Mouse (Mus musculus): ENCODE measurements around the gene Pim1. TPM values are rescaled to one million over a fixed set of nuclear protein-coding genes. Genes with fewer than 3 reads are reported as not detected.
"Not testable (repeated sequence)": the region's sequence is repeated elsewhere in the genome, so short reads cannot be mapped to it uniquely, and the experiment has no call there.

The Pim1 gene
- polyA plus RNA-seq (2015; fragmentation: Nextera tagmentation; extraction: Ambion mirVana), result 12.7 and 13.8 TPM in 2 replicates

DNA sequence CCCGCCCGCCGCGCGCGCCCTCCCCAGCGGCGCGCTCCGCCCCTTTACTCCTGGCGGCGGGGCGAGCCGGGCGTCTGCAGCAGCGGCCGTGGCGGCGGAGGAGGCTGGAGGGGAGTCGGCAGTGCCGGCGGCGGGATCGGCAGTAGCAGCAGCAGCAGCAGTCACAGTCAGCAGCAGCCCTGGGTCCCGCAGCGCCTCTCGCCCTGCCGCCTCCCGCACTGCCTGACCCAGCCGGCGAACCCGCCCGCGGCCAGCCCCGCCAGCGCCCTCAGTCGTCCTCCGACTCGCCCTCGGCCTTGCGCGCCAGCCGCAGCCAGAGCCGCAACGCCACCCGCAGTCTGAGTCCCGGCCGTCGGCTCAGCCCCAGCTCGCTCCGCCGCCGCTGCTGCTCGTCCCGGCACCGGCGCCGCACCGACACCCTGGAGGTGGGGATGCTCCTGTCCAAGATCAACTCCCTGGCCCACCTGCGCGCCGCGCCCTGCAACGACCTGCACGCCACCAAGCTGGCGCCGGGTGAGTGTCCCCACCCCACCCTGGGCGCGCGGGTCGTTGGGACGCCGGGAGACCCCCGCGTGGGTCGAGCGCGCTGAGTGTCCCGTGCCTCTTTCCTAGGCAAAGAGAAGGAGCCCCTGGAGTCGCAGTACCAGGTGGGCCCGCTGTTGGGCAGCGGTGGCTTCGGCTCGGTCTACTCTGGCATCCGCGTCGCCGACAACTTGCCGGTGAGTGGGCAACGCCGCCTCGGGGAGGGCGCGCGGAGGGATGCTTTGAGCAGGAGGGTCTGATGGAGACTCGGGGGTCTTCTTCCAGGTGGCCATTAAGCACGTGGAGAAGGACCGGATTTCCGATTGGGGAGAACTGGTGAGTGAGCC lies at the start of gene Pim1:
Gene Pim1 (plus strand): TSS at position 41 of the 869 bp plus-strand sequence.
- H3K9me3 ChIP-seq, result no peaks in the 10 kb centered on the region
- H3K4me3 ChIP-seq, result peak within 1 kb of the TSS; percentile 70
- H3K4me1 ChIP-seq (replicated peaks), result peaks cover 42% of the 10 kb centered on the region
- peaks cover 11% of the 10 kb centered on the region for H3K36me3 ChIP-seq
- H3K27ac ChIP-seq, result peak within 1 kb of the TSS; percentile 96
- ATAC-seq (ENCODE audit: low FRiP score), result peak; percentile 67
- under 1% methylated on average over 51 of the region's 99 CpGs for WGBS
- H3K27me3 ChIP-seq, result no peaks in the 10 kb centered on the region
- peak within 1 kb of the TSS; percentile 91 for H3K4me2 ChIP-seq
- peak within 1 kb of the TSS; percentile 94 for H3K9ac ChIP-seq

DNA sequence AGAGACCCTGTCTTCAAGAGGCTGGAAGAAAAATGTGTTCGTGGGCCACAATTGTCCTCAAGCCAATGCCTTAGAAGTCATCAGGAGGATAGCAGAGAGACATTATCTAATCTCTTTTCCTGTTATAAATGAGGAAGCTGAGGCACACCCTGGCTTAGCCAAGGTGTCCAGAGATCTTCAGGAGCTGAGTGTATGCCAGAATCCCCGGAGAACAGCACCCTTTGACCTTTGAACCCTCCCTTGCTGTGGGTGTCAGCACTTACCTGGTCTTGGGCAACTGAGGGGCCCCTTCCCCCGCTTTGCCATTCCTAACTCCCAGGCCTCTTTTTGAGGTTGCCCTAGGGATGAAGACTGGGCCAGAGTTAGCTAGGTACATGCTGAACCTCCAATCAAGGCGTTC lies 49.0 kb upstream of the Pim1 start:
- ATAC-seq (ENCODE audit: low FRiP score), result no peak
- H3K9me3 ChIP-seq, result no peaks in the 10 kb centered on the region
- no peaks in the 10 kb centered on the region for H3K36me3 ChIP-seq
- H3K4me3 ChIP-seq, result no peak overlapping the region
- 86% methylated on average over 4 of the region's 4 CpGs for WGBS
- H3K4me1 ChIP-seq (replicated peaks), result peaks cover 36% of the 10 kb centered on the region
- H3K27me3 ChIP-seq, result no peaks in the 10 kb centered on the region
- no peak overlapping the region for H3K4me2 ChIP-seq
- no peak overlapping the region for H3K27ac ChIP-seq
- no peak overlapping the region for H3K9ac ChIP-seq

DNA sequence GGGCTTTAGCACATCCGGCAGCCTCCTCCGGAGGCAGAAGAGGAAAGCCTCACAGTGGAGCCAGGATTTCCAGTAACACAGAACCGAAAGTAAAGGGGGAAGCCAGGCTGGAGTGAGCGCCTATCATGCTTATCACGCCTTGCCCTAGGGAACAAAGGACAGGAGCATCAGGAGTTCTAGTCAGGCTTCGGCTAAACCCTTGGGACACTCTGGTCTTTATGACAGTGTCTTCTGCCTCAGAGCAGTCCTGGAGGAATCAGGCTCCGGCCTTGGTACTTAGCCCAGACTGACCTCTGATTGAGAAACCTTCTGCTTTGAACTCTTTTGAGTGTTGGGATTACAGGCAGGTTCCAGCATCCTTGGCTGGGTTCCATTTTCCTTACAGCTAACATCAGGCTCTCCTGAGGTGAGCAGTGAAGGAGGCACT lies 48.4 kb upstream of the Pim1 start:
- H3K4me3 ChIP-seq, result no peak overlapping the region
- H3K9ac ChIP-seq, result no peak overlapping the region
- no peak for ATAC-seq (ENCODE audit: low FRiP score)
- H3K36me3 ChIP-seq, result no peaks in the 10 kb centered on the region
- no peaks in the 10 kb centered on the region for H3K27me3 ChIP-seq
- H3K4me1 ChIP-seq (replicated peaks), result peaks cover 31% of the 10 kb centered on the region
- no peak overlapping the region for H3K27ac ChIP-seq
- no peak overlapping the region for H3K4me2 ChIP-seq
- WGBS, result 64% methylated on average over 7 of the region's 7 CpGs
- no peaks in the 10 kb centered on the region for H3K9me3 ChIP-seq

DNA sequence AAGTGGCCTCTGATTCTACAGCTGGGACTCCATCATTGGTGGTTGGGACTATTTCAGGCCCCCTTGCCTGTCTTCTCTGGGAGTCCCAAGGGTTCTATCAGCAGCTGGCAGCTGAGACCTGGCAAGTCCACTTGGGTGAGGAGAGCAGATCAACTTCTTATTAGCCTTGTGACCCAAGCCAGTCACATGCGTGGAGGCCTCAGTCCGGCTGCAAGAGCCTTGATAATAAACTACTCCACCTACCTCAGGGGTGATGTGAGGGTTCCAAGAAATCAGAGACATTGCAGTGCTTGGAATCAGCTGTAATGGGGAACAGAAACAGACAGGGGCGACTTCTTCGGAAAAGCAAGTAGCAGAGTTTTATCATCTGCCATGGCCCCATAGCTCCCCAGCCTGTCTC lies 46.8 kb upstream of the Pim1 start:
- peaks cover 16% of the 10 kb centered on the region for H3K4me1 ChIP-seq (replicated peaks)
- no peaks in the 10 kb centered on the region for H3K27me3 ChIP-seq
- no peaks in the 10 kb centered on the region for H3K36me3 ChIP-seq
- no peak overlapping the region for H3K27ac ChIP-seq
- no peak overlapping the region for H3K4me3 ChIP-seq
- no peak for ATAC-seq (ENCODE audit: low FRiP score)
- H3K4me2 ChIP-seq, result no peak overlapping the region
- 83% methylated on average over 4 of the region's 4 CpGs for WGBS
- H3K9me3 ChIP-seq, result no peaks in the 10 kb centered on the region
- H3K9ac ChIP-seq, result no peak overlapping the region

DNA sequence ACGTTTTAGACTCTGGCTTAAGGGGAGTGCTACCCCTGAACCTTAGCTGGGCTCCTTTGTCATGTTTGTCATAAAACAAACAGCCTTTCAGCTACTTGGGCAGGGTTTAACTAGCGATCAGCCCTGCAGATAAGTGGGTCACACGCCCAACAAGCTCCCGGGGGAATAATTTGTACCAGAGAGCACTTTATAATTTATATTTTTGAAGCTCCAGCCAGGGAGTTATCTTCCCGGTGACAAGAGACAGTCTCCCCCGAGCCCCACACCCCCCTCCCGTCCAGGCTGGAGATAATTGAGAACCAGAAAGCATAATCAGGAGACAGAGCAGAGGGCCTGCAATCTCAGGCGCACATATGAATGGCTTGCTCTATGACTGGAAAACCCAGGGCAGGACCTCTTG lies 45.5 kb upstream of the Pim1 start:
- H3K9me3 ChIP-seq, result no peaks in the 10 kb centered on the region
- peak overlapping the region; percentile 20 for H3K27ac ChIP-seq
- H3K4me3 ChIP-seq, result no peak overlapping the region
- no peak overlapping the region for H3K9ac ChIP-seq
- H3K4me2 ChIP-seq, result no peak overlapping the region
- H3K4me1 ChIP-seq (replicated peaks), result peaks cover 14% of the 10 kb centered on the region
- 24% methylated on average over 8 of the region's 8 CpGs for WGBS
- 0 out of 2 replicates have a peak, but pooled peaks cover 3% of the 10 kb centered on the region for H3K27me3 ChIP-seq
- H3K36me3 ChIP-seq, result no peaks in the 10 kb centered on the region
- no peak for ATAC-seq (ENCODE audit: low FRiP score)

DNA sequence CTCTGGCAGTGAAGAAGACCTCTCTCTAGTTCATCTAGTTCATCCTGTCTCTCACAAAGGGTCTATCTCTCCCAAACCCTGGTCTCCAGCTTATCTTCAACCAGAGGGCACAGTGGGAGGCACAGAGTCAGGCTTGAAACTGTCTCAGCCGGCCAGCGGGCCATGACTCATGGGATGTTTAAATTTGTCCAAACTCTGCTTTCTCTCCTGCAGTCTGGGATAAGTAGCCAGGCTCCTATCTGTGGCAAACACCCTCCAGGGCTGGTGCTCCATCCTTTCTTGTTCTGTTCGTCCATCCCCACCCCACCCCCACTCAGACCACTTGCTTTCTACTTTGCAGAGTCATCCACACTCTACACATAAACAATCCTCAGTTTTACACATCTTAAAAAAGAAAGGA lies 43.2 kb upstream of the Pim1 start:
- H3K27ac ChIP-seq, result no peak overlapping the region
- H3K4me2 ChIP-seq, result no peak overlapping the region
- H3K27me3 ChIP-seq, result 0 out of 2 replicates have a peak, but pooled peaks cover 3% of the 10 kb centered on the region
- no peak overlapping the region for H3K4me3 ChIP-seq
- no peak for ATAC-seq (ENCODE audit: low FRiP score)
- no peak overlapping the region for H3K9ac ChIP-seq
- H3K9me3 ChIP-seq, result no peaks in the 10 kb centered on the region
- 52% methylated on average over 3 of the region's 3 CpGs for WGBS
- H3K4me1 ChIP-seq (replicated peaks), result peaks cover 21% of the 10 kb centered on the region
- no peaks in the 10 kb centered on the region for H3K36me3 ChIP-seq

DNA sequence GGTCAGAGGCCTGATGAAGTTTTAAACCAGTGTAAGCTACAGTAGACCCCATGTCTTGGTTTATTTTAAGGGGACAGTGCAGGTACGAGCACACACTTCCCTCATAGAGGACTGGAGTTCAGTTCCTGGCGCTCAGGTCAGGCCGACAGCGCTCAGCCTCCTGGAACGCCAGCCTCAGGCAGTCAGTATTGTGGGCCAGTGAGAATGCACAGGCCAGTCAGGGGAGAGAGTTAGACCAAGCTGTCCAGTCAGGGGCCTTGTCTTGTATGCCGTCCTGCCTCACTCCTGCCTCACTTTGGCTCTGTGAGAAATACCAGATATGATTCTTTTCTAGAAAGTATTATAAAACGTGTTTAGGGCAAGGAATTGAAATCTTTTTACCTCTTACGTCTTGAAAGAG lies 42.5 kb upstream of the Pim1 start:
- 0 out of 2 replicates have a peak, but pooled peaks cover 3% of the 10 kb centered on the region for H3K27me3 ChIP-seq
- H3K4me1 ChIP-seq (replicated peaks), result peaks cover 21% of the 10 kb centered on the region
- no peaks in the 10 kb centered on the region for H3K9me3 ChIP-seq
- no peaks in the 10 kb centered on the region for H3K36me3 ChIP-seq
- H3K4me2 ChIP-seq, result no peak overlapping the region
- H3K4me3 ChIP-seq, result no peak overlapping the region
- no peak overlapping the region for H3K27ac ChIP-seq
- no peak for ATAC-seq (ENCODE audit: low FRiP score)
- 73% methylated on average over 8 of the region's 8 CpGs for WGBS
- no peak overlapping the region for H3K9ac ChIP-seq

DNA sequence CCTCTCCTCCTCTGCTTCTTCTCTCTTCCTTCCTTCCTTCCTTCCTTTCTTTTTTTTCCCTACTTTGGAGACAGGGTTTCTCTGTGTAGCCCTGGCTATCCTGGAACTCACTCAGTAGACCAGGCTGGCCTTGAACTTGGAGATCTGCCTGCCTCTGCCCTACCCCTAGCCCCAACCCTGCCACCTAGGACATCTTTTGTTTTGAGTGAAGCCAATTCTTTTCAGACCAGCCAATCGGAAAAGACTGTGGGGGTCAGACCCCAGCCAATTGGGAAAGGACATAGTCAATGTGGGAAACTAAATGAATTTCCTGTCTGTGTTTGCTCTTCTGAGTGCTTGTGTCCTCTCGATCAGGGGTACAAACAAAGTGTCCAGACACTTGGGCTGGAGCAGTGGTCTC lies 42.0 kb upstream of the Pim1 start:
- 76% methylated on average over 2 of the region's 2 CpGs for WGBS
- no peak for ATAC-seq (ENCODE audit: low FRiP score)

DNA sequence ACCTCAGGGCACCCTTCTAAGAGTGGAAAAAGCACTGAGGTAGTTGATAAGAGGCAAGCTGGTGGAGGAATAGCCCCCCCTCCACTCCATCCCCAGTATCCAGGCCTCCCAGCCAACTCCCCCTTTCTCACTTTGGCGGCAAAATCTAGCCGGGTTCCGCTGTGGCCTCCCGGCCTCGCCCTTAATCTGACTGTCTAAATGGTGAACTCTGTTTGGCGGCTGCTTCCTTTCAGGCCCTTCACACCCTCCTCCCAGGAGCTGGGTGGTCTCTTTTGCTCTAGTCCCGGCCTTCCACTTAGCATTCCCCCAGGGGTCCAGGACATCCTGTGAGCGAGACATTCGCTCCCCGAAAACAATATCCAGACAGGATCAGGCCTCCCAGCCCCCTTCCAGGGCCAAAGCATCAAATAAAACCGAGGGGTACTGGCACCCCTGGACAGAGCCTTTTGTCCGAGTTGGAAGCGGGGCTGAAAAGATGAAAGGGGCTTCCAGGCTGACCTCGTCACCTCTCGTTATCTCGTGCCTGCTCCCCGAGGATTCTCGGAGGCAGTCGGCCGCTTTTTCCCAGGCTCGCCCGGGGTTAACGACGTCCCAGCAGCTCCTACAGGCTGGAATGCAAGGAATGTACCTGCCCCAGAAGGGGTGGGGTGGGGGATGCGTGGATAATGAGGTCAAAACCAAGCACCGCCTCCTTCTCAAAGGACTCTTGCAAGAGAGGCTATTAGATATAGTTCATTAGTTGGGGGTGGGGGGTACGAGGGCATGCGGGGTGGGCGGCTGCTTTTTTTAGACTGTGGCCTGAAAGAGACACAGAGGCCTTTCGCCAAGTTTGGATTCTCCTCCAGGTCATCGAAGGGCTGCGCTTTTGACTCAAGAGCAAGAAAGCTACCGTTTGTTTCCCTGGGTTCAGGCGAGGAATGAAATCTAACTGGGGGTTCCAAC lies 39.4 kb upstream of the Pim1 start:
- H3K27ac ChIP-seq, result peak overlapping the region; percentile 40; the same call in 1 of the 2 replicates
- 0 out of 2 replicates have a peak, but pooled peaks cover 3% of the 10 kb centered on the region for H3K27me3 ChIP-seq
- 3% methylated on average over 34 of the region's 34 CpGs for WGBS
- H3K9ac ChIP-seq, result peak overlapping the region; percentile 35; the same call in 1 of the 2 replicates
- no peaks in the 10 kb centered on the region for H3K36me3 ChIP-seq
- peaks cover 11% of the 10 kb centered on the region for H3K4me1 ChIP-seq (replicated peaks)
- H3K4me2 ChIP-seq, result peak overlapping the region; percentile 45
- ATAC-seq (ENCODE audit: low FRiP score), result peak; percentile 36; the same call in 1 of the 2 replicates
- no peaks in the 10 kb centered on the region for H3K9me3 ChIP-seq
- no peak overlapping the region; the same call in 1 of the 2 replicates for H3K4me3 ChIP-seq

More for the DNA sequence above, 42.0 kb upstream of the Pim1 start:
- no peaks in the 10 kb centered on the region for H3K9me3 ChIP-seq
- H3K4me3 ChIP-seq, result no peak overlapping the region
- H3K4me2 ChIP-seq, result no peak overlapping the region
- H3K9ac ChIP-seq, result no peak overlapping the region
- H3K27me3 ChIP-seq, result 0 out of 2 replicates have a peak, but pooled peaks cover 3% of the 10 kb centered on the region
- peaks cover 21% of the 10 kb centered on the region for H3K4me1 ChIP-seq (replicated peaks)
- no peak overlapping the region for H3K27ac ChIP-seq
- no peaks in the 10 kb centered on the region for H3K36me3 ChIP-seq

DNA sequence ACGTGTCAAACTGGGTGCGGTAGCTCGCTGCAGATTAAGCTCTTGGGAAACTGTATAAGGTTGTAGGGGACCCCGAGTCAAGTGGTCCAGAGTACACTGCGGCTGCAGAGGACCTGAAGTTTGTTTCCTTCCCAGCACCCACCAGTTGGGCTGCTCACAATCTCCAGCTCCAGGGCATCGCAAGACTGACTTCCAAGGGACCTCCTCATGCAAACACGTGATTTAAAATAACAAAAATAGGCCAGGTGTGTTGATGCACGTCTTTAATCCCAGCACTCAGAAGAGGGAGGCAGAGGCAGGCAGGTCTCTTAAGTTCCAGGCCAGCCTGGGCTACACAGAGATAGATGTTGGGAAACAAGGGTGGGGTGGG lies 38.7 kb upstream of the Pim1 start:
- Histone ChIP-seq H3K27ac (peak overlapping the region; percentile 40; the same call in 1 of the 2 replicates), H3K27me3 (0 out of 2 replicates have a peak, but pooled peaks cover 3% of the 10 kb centered on the region), H3K36me3 (no peaks in the 10 kb centered on the region), H3K9me3 (no peaks in the 10 kb centered on the region), H3K9ac (no peak overlapping the region), H3K4me2 (no peak overlapping the region), H3K4me1 (replicated peaks) (peaks cover 11% of the 10 kb centered on the region), H3K4me3 (no peak overlapping the region)
- ATAC-seq (ENCODE audit: low FRiP score), result no peak
- 24% methylated on average over 8 of the region's 8 CpGs for WGBS

DNA sequence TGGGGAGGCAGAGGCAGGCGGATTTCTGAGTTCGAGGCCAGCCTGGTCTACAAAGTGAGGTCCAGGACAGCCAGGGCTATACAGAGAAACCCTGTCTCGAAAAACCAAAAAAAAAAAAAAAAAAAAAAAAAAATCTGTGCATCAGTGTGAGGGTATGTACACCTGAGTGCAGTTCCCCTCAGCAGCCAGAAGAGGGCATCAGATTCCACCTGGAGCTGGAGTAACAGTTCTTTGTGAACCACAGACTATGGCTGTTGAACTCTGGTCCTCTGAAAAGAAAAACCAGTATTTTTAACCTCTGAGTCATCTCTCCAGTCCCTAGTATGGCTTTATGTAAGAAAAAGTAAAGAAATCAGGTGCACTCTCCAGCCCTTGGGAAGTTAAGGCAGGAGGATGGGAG lies 36.4 kb upstream of the Pim1 start:
- not testable (repeated sequence) for H3K27me3 ChIP-seq; H3K9ac ChIP-seq; H3K9me3 ChIP-seq; H3K4me2 ChIP-seq; H3K36me3 ChIP-seq; H3K27ac ChIP-seq; H3K4me3 ChIP-seq; ATAC-seq (ENCODE audit: low FRiP score)
- WGBS, result 85% methylated on average over 3 of the region's 3 CpGs
- H3K4me1 ChIP-seq (replicated peaks), result peaks cover 26% of the 10 kb centered on the region

Measured in hindbrain, embryonic 13.5 days (tissue).